Mouse (Mus musculus) lung, postnatal 4 days (tissue): ENCODE results near the gene Vmn1r107.
"Not testable (repeated sequence)": the region's sequence is repeated elsewhere in the genome, so short reads cannot be mapped to it uniquely, and the experiment has no call there.

Experiments used
- DNase-seq, 2 experiments: peaks; one replicate each; pipeline ENCODE4 v3.0.0; 2021

The Vmn1r107 gene

DNA sequence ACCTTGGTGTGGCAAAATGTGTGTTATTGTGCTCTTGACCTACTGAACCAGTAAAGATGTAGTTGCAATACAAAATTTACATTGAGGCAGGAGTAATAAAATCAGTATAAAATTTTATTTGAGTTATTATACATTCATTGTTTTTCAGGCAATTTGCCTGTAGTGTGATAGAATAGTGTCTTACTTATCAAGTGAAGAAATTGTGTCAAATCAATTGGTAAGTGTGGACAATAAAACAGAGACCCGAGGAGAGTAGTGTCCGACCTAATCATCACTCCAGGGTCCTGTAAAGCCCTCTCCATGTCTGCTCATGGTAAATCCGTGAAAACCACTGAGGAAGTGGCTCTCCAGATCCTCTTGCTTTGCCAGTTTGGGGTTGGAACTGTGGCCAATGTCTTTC, at the start of gene Vmn1r107:
Gene Vmn1r107, plus strand, starts transcription at position 301 of the 400 bp plus-strand sequence.
- DNase-seq = not testable (repeated sequence)

DNA sequence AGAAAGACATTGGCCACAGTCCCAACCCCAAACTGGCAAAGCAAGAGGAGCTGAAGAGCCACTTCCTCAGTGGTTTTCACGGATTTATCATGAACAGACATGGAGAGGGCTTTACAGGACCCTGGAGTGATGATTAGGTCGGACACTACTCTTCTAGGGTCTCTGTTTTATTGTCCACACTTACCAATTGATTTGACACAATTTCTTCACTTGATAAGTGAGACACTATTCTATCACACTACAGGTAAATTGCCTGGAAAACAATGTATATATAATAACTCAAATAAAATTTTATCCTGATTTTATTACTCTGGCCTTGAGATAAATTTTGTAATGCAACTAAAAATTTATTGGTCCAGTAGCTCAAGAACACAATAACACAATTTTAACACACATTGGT, 34.4 kb downstream of the Vmn1r107 start, which contains the start of gene Vmn1r111:
Gene Vmn1r111, minus strand, starts transcription at position 101 of the 400 bp plus-strand sequence.
- not testable (repeated sequence) for DNase-seq
